Mouse (Mus musculus) ZHBTc4 (cell line): ENCODE data around the gene Tsc22d3.
"Not testable (repeated sequence)": the region's sequence is repeated elsewhere in the genome, so short reads cannot be mapped to it uniquely, and the experiment has no call there.

Source experiments
- DNase-seq: peaks from one replicate; pipeline ENCODE4 v3.0.0-alpha.2; 2011; ENCODE audit warnings: low read depth, low spot score

Tsc22d3 gene

DNA sequence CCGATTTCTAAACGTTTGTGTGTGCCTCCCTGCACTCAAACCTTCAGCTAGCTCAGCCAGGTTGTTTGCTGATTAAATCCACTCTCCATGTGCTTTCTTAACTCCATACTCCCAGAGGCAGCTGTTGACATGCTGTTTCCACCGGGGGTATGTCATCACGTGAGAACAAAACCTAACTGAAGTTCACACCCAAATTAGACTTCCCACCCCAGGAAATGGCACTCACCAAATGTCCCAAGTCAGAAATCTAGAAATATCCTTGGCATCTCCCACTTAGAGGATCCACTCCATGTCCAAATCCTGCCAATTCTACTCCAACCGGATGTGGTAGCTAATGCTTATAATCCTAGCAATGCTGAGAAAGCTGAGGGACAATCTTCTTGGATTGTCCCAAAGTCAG is 100.2 kb downstream of the Tsc22d3 start:
- no peak for DNase-seq

- DNase-seq, result not testable (repeated sequence)
These were observed 102.0 kb downstream of the Tsc22d3 start for GRCm38 (mm10) chrX:140498431-140498830.

DNA sequence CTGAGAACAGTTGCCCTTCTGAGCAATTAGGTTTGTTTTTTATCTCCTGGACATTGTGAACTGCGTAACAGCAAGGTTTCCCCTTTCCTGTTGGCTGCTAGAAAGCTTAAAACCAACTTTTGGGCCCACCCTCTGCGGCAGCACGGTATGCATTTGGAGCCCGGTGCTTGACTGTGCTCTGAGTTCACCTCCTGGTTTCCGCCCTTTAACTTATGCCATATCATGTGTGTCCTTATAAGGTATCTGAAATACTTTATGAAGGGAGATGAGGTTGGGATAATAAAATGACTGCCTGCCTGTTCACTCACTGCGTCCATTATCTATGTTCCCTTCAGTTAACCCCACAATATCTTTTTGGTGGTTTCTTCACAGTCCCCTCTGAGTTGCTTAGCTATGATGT is 106.3 kb downstream of the Tsc22d3 start:
- no peak for DNase-seq

DNA sequence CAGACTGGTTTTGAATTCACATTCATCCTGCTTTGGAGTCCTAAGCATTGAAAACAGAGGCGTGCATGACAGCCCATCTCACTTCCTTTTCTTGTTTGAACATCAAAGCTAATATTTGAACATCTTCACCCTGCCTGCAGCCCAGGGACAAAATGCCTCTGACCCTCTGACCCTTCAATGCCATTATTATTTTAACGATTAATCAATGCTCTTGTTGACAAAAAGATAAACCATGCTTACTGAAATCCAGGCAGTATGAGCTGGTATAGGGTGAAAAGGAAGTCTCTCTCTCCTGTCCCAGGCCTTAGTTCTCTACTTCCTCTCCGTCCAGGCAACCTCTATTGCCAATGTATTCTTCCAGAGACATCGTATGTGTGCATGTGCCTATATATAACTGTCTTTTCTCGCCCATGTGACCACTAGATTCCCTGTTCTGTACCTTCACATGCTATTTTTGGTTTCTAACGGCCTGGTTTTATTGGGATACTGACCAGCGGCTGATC is 106.9 kb downstream of the Tsc22d3 start:
- DNase-seq, result no peak

GRCm38 (mm10) chrX:140491884-140492571 is 108.4 kb downstream of the Tsc22d3 start:
- DNase-seq, result peak; percentile 35

- DNase-seq, result no peak
These were observed 110.3 kb downstream of the Tsc22d3 start for GRCm38 (mm10) chrX:140490203-140490602.
